Mouse (Mus musculus) myocyte (in vitro differentiated cells): ENCODE measurements around the gene Dennd4a.

Experiments
- E2F4 ChIP-seq: IDR thresholded peaks from one replicate; pipeline ENCODE4 v1.6.1; 2011; ENCODE audit warnings: mild to moderate bottlenecking, control low read depth, moderate library complexity; ENCODE audit not compliant: insufficient read depth
- MAX ChIP-seq: IDR thresholded peaks from one replicate; pipeline ENCODE4 v1.6.1; 2011; ENCODE audit warnings: low read depth, mild to moderate bottlenecking, control low read depth
- MYOD1 ChIP-seq, 3 experiments: IDR thresholded peaks; one replicate each; pipeline ENCODE4 v1.6.1; 2011; ENCODE audit warnings: control low read depth in 2 of 3, low read depth in 2 of 3, mild to moderate bottlenecking in 2 of 3, moderate library complexity in 1 of 3; ENCODE audit not compliant: insufficient read length in 2 of 3, control insufficient read depth in 1 of 3
- MYOG ChIP-seq, 3 experiments: IDR thresholded peaks; one replicate each; pipeline ENCODE4 v1.6.1; 2011; ENCODE audit warnings: control low read depth in 2 of 3, low read depth in 2 of 3, mild to moderate bottlenecking in 2 of 3; ENCODE audit not compliant: insufficient read length in 2 of 3, control insufficient read depth in 1 of 3, insufficient read depth in 1 of 3
- POLR2A ChIP-seq: IDR thresholded peaks from one replicate; pipeline ENCODE4 v1.6.1; 2011; ENCODE audit warnings: low read depth, mild to moderate bottlenecking, control low read depth, moderate library complexity; ENCODE audit not compliant: insufficient read length
- REST ChIP-seq: IDR thresholded peaks from one replicate; pipeline ENCODE4 v1.6.1; 2011; ENCODE audit warnings: mild to moderate bottlenecking, control low read depth, moderate library complexity; ENCODE audit not compliant: insufficient read depth, insufficient read length
- TCF12 ChIP-seq: IDR thresholded peaks from one replicate; pipeline ENCODE4 v1.6.1; 2011; ENCODE audit warnings: mild to moderate bottlenecking, control low read depth; ENCODE audit not compliant: poor library complexity, insufficient read depth, severe bottlenecking
- USF1 ChIP-seq: IDR thresholded peaks from one replicate; pipeline ENCODE4 v1.6.1; 2011; ENCODE audit warnings: low read depth, mild to moderate bottlenecking, control low read depth, moderate library complexity

DNA sequence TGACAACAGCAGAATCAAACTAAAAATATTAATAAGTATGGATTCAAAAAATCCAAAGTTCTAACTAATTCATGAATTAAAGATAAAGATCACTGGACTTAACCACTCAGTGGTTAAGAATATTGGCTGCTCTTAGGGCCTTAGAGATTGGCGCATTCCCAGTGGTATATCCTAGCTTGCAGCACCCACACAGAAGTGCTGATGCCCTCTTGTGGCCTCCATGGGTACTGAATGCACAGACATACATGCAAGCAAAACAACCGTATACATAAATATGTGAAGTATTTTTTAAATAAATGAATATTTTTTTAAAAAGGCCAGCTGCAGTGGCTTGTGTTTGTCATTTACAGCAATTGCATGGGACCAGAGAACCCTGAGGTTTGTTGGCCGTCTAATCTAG is 92.2 kb downstream of the Dennd4a start:
- no peak for TF ChIP-seq MYOG (IDR thresholded peaks at IDR 0.05; ENCODE audit: control insufficient read depth in 1 of 3, insufficient read depth in 1 of 3, insufficient read length in 2 of 3, low read depth in 2 of 3)
- no peak for TF ChIP-seq REST
- no peak for TF ChIP-seq POLR2A
- TF ChIP-seq TCF12: no peak
- TF ChIP-seq MAX: no peak
- TF ChIP-seq USF1: no peak
- no peak for TF ChIP-seq MYOD1 (IDR thresholded peaks at IDR 0.05; ENCODE audit: control insufficient read depth in 1 of 3, insufficient read length in 2 of 3, low read depth in 2 of 3)
- no peak for TF ChIP-seq E2F4
